Mouse (Mus musculus): ENCODE results near the gene Rgs3. TPM values are rescaled to one million over a fixed set of nuclear protein-coding genes. Genes with fewer than 3 reads are reported as not detected.

Gene Rgs3
- total and polyA plus RNA-seq, 2 experiments from 2014 or later = 52.1 to 114 TPM

- H3K4me2 ChIP-seq (ENCODE audit: low read depth, low read length) = no peak overlapping the region
- H3K36me3 ChIP-seq (replicated peaks; ENCODE audit: control insufficient read depth, insufficient read depth, low read length) = no peaks in the 10 kb centered on the region
- H3K4me3 ChIP-seq (ENCODE audit: low read depth, low read length) = no peak overlapping the region
- H3K27ac ChIP-seq (ENCODE audit: low read depth) = peak overlapping the region; percentile 22
- DNase-seq (ENCODE audit: low spot score) (no peak), ATAC-seq (ENCODE audit: insufficient read depth, low read depth) (no peak)
- peaks cover 25% of the 10 kb centered on the region for H3K4me1 ChIP-seq (ENCODE audit: control insufficient read depth, insufficient read depth)
- WGBS = 78% methylated on average over 9 of the region's 9 CpGs
- H3K9ac ChIP-seq (replicated peaks; ENCODE audit: low read depth, low read length) = no peak overlapping the region
- H3K9me3 ChIP-seq (replicated peaks; ENCODE audit: control insufficient read depth, low read length) = no peaks in the 10 kb centered on the region
- H3K27me3 ChIP-seq (ENCODE audit: control insufficient read depth, insufficient read depth, low read length) = peaks cover 6% of the 10 kb centered on the region; the same call in 1 of the 2 replicates
- TF ChIP-seq EP300 (IDR thresholded peaks at IDR 0.05; ENCODE audit: low read depth) = no peak
- TF ChIP-seq CTCF (IDR thresholded peaks at IDR 0.05; ENCODE audit: low read depth) = no peak
Observed at GRCm38 (mm10) chr4:62605856-62606541, 46.4 kb downstream of the Rgs3 start.

GRCm38 (mm10) chr4:62606542-62606882 lies 46.9 kb downstream of the Rgs3 start:
- ATAC-seq (ENCODE audit: insufficient read depth, low read depth) (no peak), DNase-seq (ENCODE audit: low spot score) (no peak)
- WGBS = 48% methylated on average over 7 of the region's 7 CpGs
- no peaks in the 10 kb centered on the region for H3K9me3 ChIP-seq (replicated peaks; ENCODE audit: control insufficient read depth, low read length)
- peaks cover 6% of the 10 kb centered on the region; the same call in 1 of the 2 replicates for H3K27me3 ChIP-seq (ENCODE audit: control insufficient read depth, insufficient read depth, low read length)
- H3K4me2 ChIP-seq (ENCODE audit: low read depth, low read length) = no peak overlapping the region
- H3K36me3 ChIP-seq (replicated peaks; ENCODE audit: control insufficient read depth, insufficient read depth, low read length) = no peaks in the 10 kb centered on the region
- TF ChIP-seq EP300 (IDR thresholded peaks at IDR 0.05; ENCODE audit: low read depth) (no peak), CTCF (IDR thresholded peaks at IDR 0.05; ENCODE audit: low read depth) (no peak)
- H3K9ac ChIP-seq (replicated peaks; ENCODE audit: low read depth, low read length) = no peak overlapping the region
- peaks cover 25% of the 10 kb centered on the region for H3K4me1 ChIP-seq (ENCODE audit: control insufficient read depth, insufficient read depth)
- H3K4me3 ChIP-seq (ENCODE audit: low read depth, low read length) = no peak overlapping the region
- H3K27ac ChIP-seq (ENCODE audit: low read depth) = peak overlapping the region; percentile 22

- Histone ChIP-seq H3K4me3 (ENCODE audit: low read depth, low read length) (no peak overlapping the region), H3K27me3 (ENCODE audit: control insufficient read depth, insufficient read depth, low read length) (peaks cover 6% of the 10 kb centered on the region; the same call in 1 of the 2 replicates), H3K36me3 (replicated peaks; ENCODE audit: control insufficient read depth, insufficient read depth, low read length) (no peaks in the 10 kb centered on the region), H3K9ac (replicated peaks; ENCODE audit: low read depth, low read length) (no peak overlapping the region), H3K4me2 (ENCODE audit: low read depth, low read length) (no peak overlapping the region), H3K27ac (ENCODE audit: low read depth) (peak overlapping the region; percentile 22), H3K4me1 (ENCODE audit: control insufficient read depth, insufficient read depth) (peaks cover 25% of the 10 kb centered on the region), H3K9me3 (replicated peaks; ENCODE audit: control insufficient read depth, low read length) (no peaks in the 10 kb centered on the region)
- DNase-seq (ENCODE audit: low spot score) (no peak), ATAC-seq (ENCODE audit: insufficient read depth, low read depth) (no peak)
- WGBS = 43% methylated on average over 7 of the region's 7 CpGs
- no peak for TF ChIP-seq EP300 (IDR thresholded peaks at IDR 0.05; ENCODE audit: low read depth)
- no peak for TF ChIP-seq CTCF (IDR thresholded peaks at IDR 0.05; ENCODE audit: low read depth)
Observed at GRCm38 (mm10) chr4:62606905-62607304, 47.3 kb downstream of the Rgs3 start.

- peak; percentile 50 for TF ChIP-seq CTCF (IDR thresholded peaks at IDR 0.05; ENCODE audit: low read depth)
- TF ChIP-seq EP300 (IDR thresholded peaks at IDR 0.05; ENCODE audit: low read depth) = no peak
- H3K4me3 ChIP-seq (ENCODE audit: low read depth, low read length) = no peak overlapping the region
- peak overlapping the region; percentile 22 for H3K27ac ChIP-seq (ENCODE audit: low read depth)
- H3K4me1 ChIP-seq (ENCODE audit: control insufficient read depth, insufficient read depth) = peaks cover 25% of the 10 kb centered on the region
- no peak overlapping the region for H3K9ac ChIP-seq (replicated peaks; ENCODE audit: low read depth, low read length)
- no peaks in the 10 kb centered on the region for H3K36me3 ChIP-seq (replicated peaks; ENCODE audit: control insufficient read depth, insufficient read depth, low read length)
- H3K9me3 ChIP-seq (replicated peaks; ENCODE audit: control insufficient read depth, low read length) = no peaks in the 10 kb centered on the region
- ATAC-seq (ENCODE audit: insufficient read depth, low read depth) (peak; percentile 59; the same call in 1 of the 2 replicates), DNase-seq (ENCODE audit: low spot score) (peak; percentile 73)
- peaks cover 6% of the 10 kb centered on the region; the same call in 1 of the 2 replicates for H3K27me3 ChIP-seq (ENCODE audit: control insufficient read depth, insufficient read depth, low read length)
- 13% methylated on average over 9 of the region's 9 CpGs for WGBS
- H3K4me2 ChIP-seq (ENCODE audit: low read depth, low read length) = no peak overlapping the region
Observed at GRCm38 (mm10) chr4:62607345-62607744, 47.7 kb downstream of the Rgs3 start.

GRCm38 (mm10) chr4:62607805-62608204 lies 48.2 kb downstream of the Rgs3 start:
- Histone ChIP-seq H3K4me1 (ENCODE audit: control insufficient read depth, insufficient read depth) (peaks cover 25% of the 10 kb centered on the region), H3K9me3 (replicated peaks; ENCODE audit: control insufficient read depth, low read length) (no peaks in the 10 kb centered on the region), H3K36me3 (replicated peaks; ENCODE audit: control insufficient read depth, insufficient read depth, low read length) (no peaks in the 10 kb centered on the region), H3K9ac (replicated peaks; ENCODE audit: low read depth, low read length) (no peak overlapping the region), H3K27ac (ENCODE audit: low read depth) (peak overlapping the region; percentile 22; the same call in 1 of the 2 replicates), H3K27me3 (ENCODE audit: control insufficient read depth, insufficient read depth, low read length) (peaks cover 6% of the 10 kb centered on the region; the same call in 1 of the 2 replicates), H3K4me3 (ENCODE audit: low read depth, low read length) (no peak overlapping the region), H3K4me2 (ENCODE audit: low read depth, low read length) (no peak overlapping the region)
- TF ChIP-seq EP300 (IDR thresholded peaks at IDR 0.05; ENCODE audit: low read depth) = no peak
- no peak for TF ChIP-seq CTCF (IDR thresholded peaks at IDR 0.05; ENCODE audit: low read depth)
- ATAC-seq (ENCODE audit: insufficient read depth, low read depth) (no peak), DNase-seq (ENCODE audit: low spot score) (no peak)
- WGBS = 84% methylated on average over 6 of the region's 6 CpGs

All from heart, postnatal 0 days (tissue).